Mouse (Mus musculus): Measurements from ENCODE around the gene Tas2r140. TPM values are rescaled to one million over a fixed set of nuclear protein-coding genes. Genes with fewer than 3 reads are reported as not detected.

Tas2r140 gene
- polyA plus RNA-seq (2014; fragmentation: Nextera tagmentation; extraction: Ambion mirVana): not detected in 2 replicates

DNA sequence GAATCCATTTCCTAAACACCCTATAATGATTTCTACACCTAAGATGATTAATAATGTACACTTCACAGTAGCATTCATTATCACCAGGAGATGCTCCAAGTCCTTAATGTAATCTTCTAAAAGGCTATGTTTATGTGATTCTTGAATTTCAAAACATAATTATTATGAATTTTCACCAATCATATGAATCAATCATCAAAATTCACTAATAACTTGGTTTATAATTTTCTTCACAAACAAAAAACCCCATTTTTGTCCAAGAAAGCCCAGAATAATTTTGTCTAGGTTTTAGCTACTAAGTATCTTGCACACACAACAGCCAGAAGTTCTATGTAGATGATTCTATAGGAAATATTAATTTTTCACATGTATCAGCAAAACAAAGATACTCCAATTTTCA lies at the start of gene Tas2r140:
Tas2r140 (minus strand) TSS at position 101 of the 400 bp plus-strand sequence.
- Histone ChIP-seq H3K4me3 (ENCODE audit: low read depth, low read length) (no peak within 1 kb of the TSS), H3K9me3 (ENCODE audit: control insufficient read depth, low read length) (no peaks in the 10 kb centered on the region), H3K27me3 (replicated peaks; ENCODE audit: control insufficient read depth, insufficient read depth, low read length) (no peaks in the 10 kb centered on the region), H3K36me3 (ENCODE audit: control insufficient read depth, insufficient read depth, low read length) (no peaks in the 10 kb centered on the region), H3K9ac (ENCODE audit: low read depth, low read length) (no peak within 1 kb of the TSS), H3K4me1 (replicated peaks; ENCODE audit: control insufficient read depth, insufficient read depth, low read length) (no peaks in the 10 kb centered on the region), H3K27ac (ENCODE audit: low read depth, low read length) (no peak within 1 kb of the TSS), H3K4me2 (no peak within 1 kb of the TSS)
- no peak for DNase-seq (ENCODE audit: low spot score)
- ATAC-seq (replicated peaks; ENCODE audit: low FRiP score): no peak

DNA sequence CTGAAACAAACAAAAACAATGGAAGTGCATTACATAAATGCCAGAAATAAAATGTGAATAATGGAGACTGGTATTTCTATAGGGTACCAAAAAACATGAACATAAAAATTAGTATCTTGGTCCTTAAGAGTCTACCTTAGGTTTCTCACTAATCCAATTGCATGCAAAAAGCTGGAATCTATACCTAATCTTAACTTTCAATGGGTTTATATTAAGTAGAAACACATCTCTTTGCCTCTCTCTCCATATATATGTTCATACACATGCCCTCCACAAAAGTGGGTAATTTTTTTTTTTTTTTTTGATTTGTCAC lies 48.9 kb upstream of the Tas2r140 start, which contains the start of gene Smim10l1:
Smim10l1 (plus strand) TSS at position 301 of the 313 bp plus-strand sequence.
- Histone ChIP-seq H3K36me3 (ENCODE audit: control insufficient read depth, insufficient read depth, low read length) (no peaks in the 10 kb centered on the region; the same call in 1 of the 2 replicates), H3K4me1 (replicated peaks; ENCODE audit: control insufficient read depth, insufficient read depth, low read length) (no peaks in the 10 kb centered on the region), H3K27me3 (replicated peaks; ENCODE audit: control insufficient read depth, insufficient read depth, low read length) (no peaks in the 10 kb centered on the region), H3K9ac (ENCODE audit: low read depth, low read length) (peak within 1 kb of the TSS; percentile 88), H3K4me2 (peak within 1 kb of the TSS; percentile 75), H3K9me3 (ENCODE audit: control insufficient read depth, low read length) (no peaks in the 10 kb centered on the region), H3K27ac (ENCODE audit: low read depth, low read length) (peak within 1 kb of the TSS; percentile 92), H3K4me3 (ENCODE audit: low read depth, low read length) (peak within 1 kb of the TSS; percentile 81)
- DNase-seq (ENCODE audit: low spot score): no peak
- ATAC-seq (replicated peaks; ENCODE audit: low FRiP score): no peak

- Histone ChIP-seq H3K27me3 (replicated peaks; ENCODE audit: control insufficient read depth, insufficient read depth, low read length) (no peaks in the 10 kb centered on the region), H3K4me2 (no peak overlapping the region), H3K27ac (ENCODE audit: low read depth, low read length) (no peak overlapping the region), H3K9me3 (ENCODE audit: control insufficient read depth, low read length) (no peaks in the 10 kb centered on the region), H3K36me3 (ENCODE audit: control insufficient read depth, insufficient read depth, low read length) (no peaks in the 10 kb centered on the region; the same call in 1 of the 2 replicates), H3K4me3 (ENCODE audit: low read depth, low read length) (no peak overlapping the region), H3K4me1 (replicated peaks; ENCODE audit: control insufficient read depth, insufficient read depth, low read length) (no peaks in the 10 kb centered on the region), H3K9ac (ENCODE audit: low read depth, low read length) (no peak overlapping the region)
- ATAC-seq (replicated peaks; ENCODE audit: low FRiP score) (no peak), DNase-seq (ENCODE audit: low spot score) (no peak)
- WGBS: 29% methylated on average over 1 of the region's 1 CpGs
Measured at GRCm38 (mm10) chr6:133102430-133102829, 46.8 kb upstream of the Tas2r140 start.

- Histone ChIP-seq H3K27ac (ENCODE audit: low read depth, low read length) (no peak overlapping the region), H3K27me3 (replicated peaks; ENCODE audit: control insufficient read depth, insufficient read depth, low read length) (no peaks in the 10 kb centered on the region), H3K4me1 (replicated peaks; ENCODE audit: control insufficient read depth, insufficient read depth, low read length) (no peaks in the 10 kb centered on the region), H3K36me3 (ENCODE audit: control insufficient read depth, insufficient read depth, low read length) (no peaks in the 10 kb centered on the region), H3K4me3 (ENCODE audit: low read depth, low read length) (no peak overlapping the region), H3K4me2 (no peak overlapping the region), H3K9ac (ENCODE audit: low read depth, low read length) (no peak overlapping the region), H3K9me3 (ENCODE audit: control insufficient read depth, low read length) (no peaks in the 10 kb centered on the region)
- WGBS: 86% methylated on average over 8 of the region's 8 CpGs
- no peak for ATAC-seq (replicated peaks; ENCODE audit: low FRiP score)
- no peak for DNase-seq (ENCODE audit: low spot score)
Measured at GRCm38 (mm10) chr6:133092226-133092625, 36.6 kb upstream of the Tas2r140 start.

GRCm38 (mm10) chr6:133037001-133037400 lies 18.6 kb downstream of the Tas2r140 start, which contains the start of gene Tas2r103:
Gene Tas2r103 (minus strand): TSS chr6:133037101.
- no peak within 1 kb of the TSS for H3K9ac ChIP-seq (ENCODE audit: low read depth, low read length)
- ATAC-seq (replicated peaks; ENCODE audit: low FRiP score) (no peak), DNase-seq (ENCODE audit: low spot score) (no peak)
- no peaks in the 10 kb centered on the region for H3K36me3 ChIP-seq (ENCODE audit: control insufficient read depth, insufficient read depth, low read length)
- 73% methylated on average over 2 of the region's 2 CpGs for WGBS
- H3K4me2 ChIP-seq: no peak within 1 kb of the TSS
- H3K27ac ChIP-seq (ENCODE audit: low read depth, low read length): no peak within 1 kb of the TSS
- H3K4me1 ChIP-seq (replicated peaks; ENCODE audit: control insufficient read depth, insufficient read depth, low read length): no peaks in the 10 kb centered on the region
- no peak within 1 kb of the TSS for H3K4me3 ChIP-seq (ENCODE audit: low read depth, low read length)
- no peaks in the 10 kb centered on the region for H3K27me3 ChIP-seq (replicated peaks; ENCODE audit: control insufficient read depth, insufficient read depth, low read length)
- no peaks in the 10 kb centered on the region for H3K9me3 ChIP-seq (ENCODE audit: control insufficient read depth, low read length)

Other genes starting within 250 kb of the Tas2r140 start
- not detected in 2 replicates for gene Tas2r123, start 208.7 kb downstream of the Tas2r140 start, polyA plus RNA-seq (2014; fragmentation: Nextera tagmentation; extraction: Ambion mirVana)
- not detected in 2 replicates for gene Tas2r116, start 200.4 kb downstream of the Tas2r140 start, polyA plus RNA-seq (2014; fragmentation: Nextera tagmentation; extraction: Ambion mirVana)
- gene Tas2r110, start 187.8 kb downstream of the Tas2r140 start, polyA plus RNA-seq (2014; fragmentation: Nextera tagmentation; extraction: Ambion mirVana): not detected in 2 replicates
- not detected in 2 replicates for gene Tas2r113, start 162.8 kb downstream of the Tas2r140 start, polyA plus RNA-seq (2014; fragmentation: Nextera tagmentation; extraction: Ambion mirVana)
- not detected in 2 replicates for gene Tas2r125, start 146.2 kb downstream of the Tas2r140 start, polyA plus RNA-seq (2014; fragmentation: Nextera tagmentation; extraction: Ambion mirVana)
- not detected in 2 replicates for gene Tas2r129, start 104.7 kb downstream of the Tas2r140 start, polyA plus RNA-seq (2014; fragmentation: Nextera tagmentation; extraction: Ambion mirVana)
- not detected in 2 replicates for gene Tas2r131, start 97.9 kb downstream of the Tas2r140 start, polyA plus RNA-seq (2014; fragmentation: Nextera tagmentation; extraction: Ambion mirVana)
- gene Tas2r109, start 74.9 kb downstream of the Tas2r140 start, polyA plus RNA-seq (2014; fragmentation: Nextera tagmentation; extraction: Ambion mirVana): not detected in 2 replicates
- gene Tas2r103, start 18.7 kb downstream of the Tas2r140 start, polyA plus RNA-seq (2014; fragmentation: Nextera tagmentation; extraction: Ambion mirVana): not detected in 2 replicates
- 41.0 and 43.3 TPM in 2 replicates for gene Smim10l1, start 49.1 kb upstream of the Tas2r140 start, polyA plus RNA-seq (2014; fragmentation: Nextera tagmentation; extraction: Ambion mirVana)
- not detected in 2 replicates for gene 5530400C23Rik, start 236.4 kb upstream of the Tas2r140 start, polyA plus RNA-seq (2014; fragmentation: Nextera tagmentation; extraction: Ambion mirVana)

Data from liver, embryonic 11.5 days (tissue).